Mouse (Mus musculus) liver, embryonic 16.5 days (tissue): ENCODE measurements around the gene Gltp. TPM values are rescaled to one million over a fixed set of nuclear protein-coding genes. Genes with fewer than 3 reads are reported as not detected.

Experiments used
- ATAC-seq: fragments of 200-750 bp; cut with Nextera tagmentation; 2 replicates; pipeline ENCODE4 v1.8.0; 2017; ENCODE audit warnings: low read depth, mild to moderate bottlenecking, moderate number of reproducible peaks, moderate library complexity
- H3K27ac ChIP-seq: fragments of 300-500 bp; sonication (generic); 2 replicates; pipeline ENCODE4 v1.5.1; 2014; ENCODE audit warnings: mild to moderate bottlenecking, low read length
- H3K27me3 ChIP-seq: fragments of 300-500 bp; sonication (generic); 2 replicates; pipeline ENCODE4 v1.6.1; 2014; ENCODE audit warnings: low read depth, low read length, mixed read lengths; ENCODE audit not compliant: control insufficient read depth, insufficient read depth
- H3K36me3 ChIP-seq: fragments of 300-500 bp; sonication (generic); 2 replicates; pipeline ENCODE4 v1.6.1; 2014; ENCODE audit warnings: mild to moderate bottlenecking; ENCODE audit not compliant: control insufficient read depth, insufficient read depth
- H3K4me1 ChIP-seq: fragments of 300-500 bp; sonication (generic); 2 replicates; pipeline ENCODE4 v1.6.1; 2014; ENCODE audit warnings: low read depth, low read length, mixed read lengths; ENCODE audit not compliant: control insufficient read depth
- H3K4me2 ChIP-seq: fragments of 300-500 bp; sonication (generic); 2 replicates; pipeline ENCODE4 v1.6.1; 2014; ENCODE audit warnings: low read depth, low read length, mixed read lengths
- H3K4me3 ChIP-seq: fragments of 300-500 bp; sonication (generic); 2 replicates; pipeline ENCODE4 v1.5.1; 2014; ENCODE audit warnings: low read depth, mild to moderate bottlenecking, low read length
- H3K9ac ChIP-seq: fragments of 300-500 bp; sonication (generic); 2 replicates; pipeline ENCODE4 v1.6.1; 2014; ENCODE audit warnings: low read depth, low read length
- H3K9me3 ChIP-seq: fragments of 300-500 bp; sonication (generic); replicated peaks from 2 replicates; pipeline ENCODE4 v1.6.1; 2016; ENCODE audit warnings: low read length; ENCODE audit not compliant: control insufficient read depth
- WGBS: fragments of 180-500 bp; shearing (Covaris S2); extraction: QIAGEN DNeasy Blood & Tissue Kit; methylation state at CpG from one replicate; pipeline ENCODE4 v1.1.7; 2014; ENCODE audit not compliant: insufficient replicate concordance; 5-methylcytosine and 5-hydroxymethylcytosine counted together
- polyA plus RNA-seq: library from polyadenylated mRNA; unstranded; fragments of >200 nt; fragmentation: Nextera tagmentation; extraction: Ambion mirVana; gene quantifications from 2 replicates; pipeline ENCODE4 v1.2.1, GENCODE M21; 2015

The Gltp gene
- polyA plus RNA-seq, 1 experiment from 2014 or later: 30.3 TPM

GRCm38 (mm10) chr5:114722846-114723245 is 32.1 kb upstream of the Gltp start:
- H3K27me3 ChIP-seq: no peaks in the 10 kb centered on the region
- no peaks in the 10 kb centered on the region; the same call in none of the 2 replicates for H3K36me3 ChIP-seq
- WGBS: 82% methylated on average over 13 of the region's 13 CpGs

GRCm38 (mm10) chr5:114721969-114722368 is 31.2 kb upstream of the Gltp start:
- Histone ChIP-seq H3K9ac (no peak overlapping the region), H3K27ac (no peak overlapping the region), H3K9me3 (no peaks in the 10 kb centered on the region), H3K36me3 (no peaks in the 10 kb centered on the region; the same call in 1 of the 2 replicates), H3K4me2 (no peak overlapping the region), H3K27me3 (no peaks in the 10 kb centered on the region), H3K4me3 (no peak overlapping the region), H3K4me1 (no peaks in the 10 kb centered on the region)
- ATAC-seq: no peak
- 68% methylated on average over 10 of the region's 10 CpGs for WGBS

More at GRCm38 (mm10) chr5:114722846-114723245, 32.1 kb upstream of the Gltp start:
- ATAC-seq: no peak
- no peak overlapping the region for H3K9ac ChIP-seq
- no peaks in the 10 kb centered on the region for H3K4me1 ChIP-seq
- no peak overlapping the region for H3K4me3 ChIP-seq
- no peak overlapping the region for H3K27ac ChIP-seq
- no peak overlapping the region for H3K4me2 ChIP-seq
- H3K9me3 ChIP-seq: no peaks in the 10 kb centered on the region

GRCm38 (mm10) chr5:114720784-114721183 is 30.0 kb upstream of the Gltp start:
- no peak overlapping the region for H3K9ac ChIP-seq
- H3K4me2 ChIP-seq: no peak overlapping the region
- ATAC-seq: no peak
- WGBS: 86% methylated on average over 11 of the region's 11 CpGs
- H3K27me3 ChIP-seq: no peaks in the 10 kb centered on the region
- no peak overlapping the region for H3K4me3 ChIP-seq
- H3K4me1 ChIP-seq: no peaks in the 10 kb centered on the region
- H3K27ac ChIP-seq: no peak overlapping the region
- H3K9me3 ChIP-seq: no peaks in the 10 kb centered on the region
- no peaks in the 10 kb centered on the region for H3K36me3 ChIP-seq

GRCm38 (mm10) chr5:114719928-114720270 is 29.1 kb upstream of the Gltp start:
- Histone ChIP-seq H3K27ac (no peak overlapping the region), H3K36me3 (no peaks in the 10 kb centered on the region), H3K4me1 (no peaks in the 10 kb centered on the region), H3K9ac (no peak overlapping the region), H3K4me3 (no peak overlapping the region), H3K27me3 (no peaks in the 10 kb centered on the region), H3K4me2 (no peak overlapping the region), H3K9me3 (no peaks in the 10 kb centered on the region)
- WGBS: 80% methylated on average over 6 of the region's 6 CpGs
- no peak for ATAC-seq

GRCm38 (mm10) chr5:114719003-114719927 is 28.5 kb upstream of the Gltp start:
- H3K4me2 ChIP-seq: no peak overlapping the region
- peak; percentile 84 for ATAC-seq
- H3K27me3 ChIP-seq: no peaks in the 10 kb centered on the region
- no peak overlapping the region for H3K9ac ChIP-seq
- H3K4me1 ChIP-seq: no peaks in the 10 kb centered on the region
- no peaks in the 10 kb centered on the region for H3K9me3 ChIP-seq
- no peak overlapping the region for H3K4me3 ChIP-seq
- H3K27ac ChIP-seq: no peak overlapping the region
- WGBS: 67% methylated on average over 20 of the region's 20 CpGs
- H3K36me3 ChIP-seq: no peaks in the 10 kb centered on the region

GRCm38 (mm10) chr5:114718483-114718882 is 27.7 kb upstream of the Gltp start:
- H3K4me3 ChIP-seq: no peak overlapping the region
- H3K27ac ChIP-seq: no peak overlapping the region
- H3K4me2 ChIP-seq: no peak overlapping the region
- no peak overlapping the region for H3K9ac ChIP-seq
- no peaks in the 10 kb centered on the region for H3K27me3 ChIP-seq
- H3K9me3 ChIP-seq: no peaks in the 10 kb centered on the region
- WGBS: 85% methylated on average over 13 of the region's 13 CpGs
- no peak for ATAC-seq
- peaks cover 1% of the 10 kb centered on the region for H3K36me3 ChIP-seq
- no peaks in the 10 kb centered on the region for H3K4me1 ChIP-seq

- Histone ChIP-seq H3K9me3 (no peaks in the 10 kb centered on the region), H3K27me3 (no peaks in the 10 kb centered on the region), H3K4me2 (no peak overlapping the region), H3K9ac (no peak overlapping the region), H3K4me3 (no peak overlapping the region), H3K4me1 (no peaks in the 10 kb centered on the region), H3K27ac (no peak overlapping the region), H3K36me3 (peaks cover 4% of the 10 kb centered on the region)
- 85% methylated on average over 8 of the region's 8 CpGs for WGBS
- no peak for ATAC-seq
Measured at GRCm38 (mm10) chr5:114717937-114718336, 27.2 kb upstream of the Gltp start.

- Histone ChIP-seq H3K9me3 (no peaks in the 10 kb centered on the region), H3K4me2 (no peak overlapping the region), H3K27ac (no peak overlapping the region), H3K27me3 (no peaks in the 10 kb centered on the region), H3K9ac (no peak overlapping the region), H3K4me3 (no peak overlapping the region), H3K4me1 (no peaks in the 10 kb centered on the region), H3K36me3 (peaks cover 4% of the 10 kb centered on the region)
- WGBS: 76% methylated on average over 12 of the region's 12 CpGs
- ATAC-seq: no peak
Measured at GRCm38 (mm10) chr5:114717292-114717691, 26.5 kb upstream of the Gltp start.

- H3K36me3 ChIP-seq: peaks cover 10% of the 10 kb centered on the region
- H3K27me3 ChIP-seq: no peaks in the 10 kb centered on the region
- H3K4me1 ChIP-seq: no peaks in the 10 kb centered on the region
- H3K27ac ChIP-seq: no peak overlapping the region
- WGBS: 79% methylated on average over 18 of the region's 18 CpGs
- no peak overlapping the region for H3K9ac ChIP-seq
- no peak overlapping the region for H3K4me3 ChIP-seq
- ATAC-seq: no peak
- H3K9me3 ChIP-seq: no peaks in the 10 kb centered on the region
- H3K4me2 ChIP-seq: no peak overlapping the region
Measured at GRCm38 (mm10) chr5:114714551-114714950, 23.8 kb upstream of the Gltp start.
